Mouse (Mus musculus) E14TG2a.4 (cell line): Measurements from ENCODE around the gene Polr2b.

ENCODE experiments used
- H3K27me3 ChIP-seq: 2 replicates; pipeline ENCODE4 v1.6.1; 2014; ENCODE audit warnings: low read length, control low read depth; ENCODE audit not compliant: insufficient read depth
- H3K36me3 ChIP-seq: 2 replicates; pipeline ENCODE4 v1.6.1; 2014; ENCODE audit warnings: low read length, control low read depth; ENCODE audit not compliant: insufficient read depth
- H3K4me1 ChIP-seq: replicated peaks from 2 replicates; pipeline ENCODE4 v1.6.1; 2014; ENCODE audit warnings: low read depth, low read length, control low read depth
- H3K4me3 ChIP-seq: replicated peaks from 2 replicates; pipeline ENCODE4 v1.5.1; 2014; ENCODE audit warnings: mild to moderate bottlenecking, low read length
- H3K9me3 ChIP-seq: 2 replicates; pipeline ENCODE4 v1.6.1; 2014; ENCODE audit warnings: low read length, control low read depth
- CTCF ChIP-seq: conservative IDR thresholded peaks from 2 replicates; pipeline ENCODE4 v1.5.1; 2014; ENCODE audit warnings: low read length
- NANOG ChIP-seq: IDR thresholded peaks from 2 replicates; pipeline ENCODE4 v1.6.1; 2014; ENCODE audit warnings: borderline replicate concordance, low read length, mixed read lengths
- POU5F1 ChIP-seq: IDR thresholded peaks from 2 replicates; pipeline ENCODE4 v1.6.1; 2014; ENCODE audit warnings: low read length, borderline replicate concordance

The Polr2b gene

DNA sequence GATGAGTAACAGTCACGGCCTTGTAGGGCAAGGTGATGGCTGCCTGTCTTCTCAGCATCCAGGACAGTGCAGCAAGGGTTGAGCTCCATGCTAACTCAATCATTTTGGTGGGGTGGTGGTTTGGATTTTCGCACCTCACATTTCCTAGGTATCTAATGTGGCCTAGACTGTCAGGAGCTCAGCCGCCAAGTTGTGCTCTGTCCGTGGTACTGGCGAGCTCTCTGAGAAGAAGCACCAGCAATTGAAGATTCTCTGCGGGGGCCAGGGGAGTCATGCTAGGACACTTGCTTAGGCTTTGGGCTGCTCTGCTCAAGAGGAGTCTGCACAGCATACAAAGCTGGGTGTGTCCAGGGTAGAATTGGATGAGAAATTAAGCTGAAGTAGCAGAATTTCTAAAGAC, 22.0 kb upstream of the Polr2b start:
- TF ChIP-seq POU5F1 = no peak
- no peak for TF ChIP-seq NANOG
- TF ChIP-seq CTCF = no peak
- H3K36me3 ChIP-seq = peaks cover 89% of the 10 kb centered on the region
- H3K4me3 ChIP-seq = no peak overlapping the region
- no peaks in the 10 kb centered on the region for H3K9me3 ChIP-seq
- H3K27me3 ChIP-seq = no peaks in the 10 kb centered on the region
- H3K4me1 ChIP-seq = peaks cover 34% of the 10 kb centered on the region

- Histone ChIP-seq H3K4me1 (peaks cover 23% of the 10 kb centered on the region), H3K36me3 (peaks cover 90% of the 10 kb centered on the region), H3K9me3 (no peaks in the 10 kb centered on the region), H3K27me3 (no peaks in the 10 kb centered on the region), H3K4me3 (no peak overlapping the region)
- TF ChIP-seq CTCF = no peak
- no peak for TF ChIP-seq NANOG
- TF ChIP-seq POU5F1 = no peak
Measured at GRCm38 (mm10) chr5:77289686-77290085, 20.3 kb upstream of the Polr2b start.

GRCm38 (mm10) chr5:77290606-77291005, 19.3 kb upstream of the Polr2b start:
- Histone ChIP-seq H3K9me3 (no peaks in the 10 kb centered on the region), H3K27me3 (no peaks in the 10 kb centered on the region)

GRCm38 (mm10) chr5:77292803-77293522, 17.0 kb upstream of the Polr2b start:
- TF ChIP-seq POU5F1 = no peak
- TF ChIP-seq NANOG = no peak
- no peak for TF ChIP-seq CTCF
- no peaks in the 10 kb centered on the region for H3K27me3 ChIP-seq
- H3K36me3 ChIP-seq = peaks cover 89% of the 10 kb centered on the region
- no peaks in the 10 kb centered on the region for H3K9me3 ChIP-seq
- no peak overlapping the region for H3K4me3 ChIP-seq
- H3K4me1 ChIP-seq = 0 out of 2 replicates have a peak, but pooled peaks cover 7% of the 10 kb centered on the region

More at GRCm38 (mm10) chr5:77290606-77291005, 19.3 kb upstream of the Polr2b start:
- Histone ChIP-seq H3K4me1 (peaks cover 23% of the 10 kb centered on the region), H3K4me3 (no peak overlapping the region), H3K36me3 (peaks cover 90% of the 10 kb centered on the region)
- TF ChIP-seq NANOG = no peak
- peak; percentile 26; the same call in 1 of the 2 replicates for TF ChIP-seq CTCF
- TF ChIP-seq POU5F1 = no peak

DNA sequence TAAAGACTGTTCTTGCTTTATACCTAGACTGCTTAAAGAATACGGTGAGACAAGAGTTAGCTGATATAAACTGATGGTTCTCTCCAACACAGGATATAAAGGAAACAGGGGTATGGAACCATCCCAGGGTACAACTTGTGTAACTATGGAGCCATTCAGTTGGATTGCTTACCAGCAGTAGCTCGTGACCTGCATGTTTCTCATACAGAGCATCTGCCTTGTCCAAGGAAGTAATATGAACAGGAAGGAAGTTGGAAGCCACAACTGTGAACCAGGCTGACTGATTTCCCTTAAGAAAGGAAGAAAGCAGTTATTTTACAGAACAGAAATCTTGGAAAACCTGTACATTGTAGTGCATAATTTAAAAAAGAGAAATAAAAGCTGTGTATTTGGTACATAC, 10.5 kb upstream of the Polr2b start:
- H3K27me3 ChIP-seq = no peaks in the 10 kb centered on the region
- no peak overlapping the region for H3K4me3 ChIP-seq
- peaks cover 63% of the 10 kb centered on the region for H3K36me3 ChIP-seq
- H3K9me3 ChIP-seq = no peaks in the 10 kb centered on the region
- H3K4me1 ChIP-seq = no peaks in the 10 kb centered on the region
- TF ChIP-seq POU5F1 (no peak), NANOG (no peak), CTCF (no peak)

GRCm38 (mm10) chr5:77301296-77301903, 8.5 kb upstream of the Polr2b start:
- TF ChIP-seq NANOG (no peak), CTCF (no peak), POU5F1 (no peak)
- Histone ChIP-seq H3K27me3 (no peaks in the 10 kb centered on the region), H3K4me1 (no peaks in the 10 kb centered on the region), H3K4me3 (no peak overlapping the region), H3K36me3 (peaks cover 65% of the 10 kb centered on the region), H3K9me3 (no peaks in the 10 kb centered on the region)

GRCm38 (mm10) chr5:77307821-77308553, 2.0 kb upstream of the Polr2b start:
- peak overlapping the region; percentile 98 for H3K4me3 ChIP-seq
- peaks cover 32% of the 10 kb centered on the region for H3K4me1 ChIP-seq
- TF ChIP-seq POU5F1 (no peak), CTCF (no peak), NANOG (no peak)
- H3K36me3 ChIP-seq = peaks cover 46% of the 10 kb centered on the region
- H3K9me3 ChIP-seq = no peaks in the 10 kb centered on the region
- H3K27me3 ChIP-seq = peaks cover 14% of the 10 kb centered on the region
